Mouse (Mus musculus): ENCODE measurements at regions not wholly inside any gene's neighbourhood (a gene's known extent, or its start where the extent isn't known, plus 50 kb on each side); places are given as distances from the start of the nearest gene placed in this dataset.

DNA sequence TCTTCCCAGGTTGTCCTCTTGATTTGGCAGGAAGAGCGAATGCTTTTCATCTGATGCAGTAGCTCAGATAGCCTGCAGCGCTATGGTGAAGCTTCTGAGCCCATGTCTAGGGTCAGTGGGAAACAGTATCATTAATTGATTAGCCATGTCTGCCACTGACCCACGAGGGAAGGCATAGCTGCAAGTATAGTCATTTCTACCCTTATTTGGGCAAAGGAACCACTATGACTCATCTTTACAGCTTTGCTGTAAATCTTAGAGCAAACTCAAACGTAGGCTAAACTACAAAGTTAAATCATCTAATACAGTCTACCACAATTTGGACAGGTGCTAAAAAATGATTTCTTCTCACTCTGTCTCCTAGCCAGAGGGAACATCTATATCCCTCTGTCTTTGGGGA is 289.5 kb downstream of the Cbln1 start:
- TF ChIP-seq CTCF (IDR thresholded peaks at IDR 0.05; ENCODE audit: insufficient read depth, low read length) (no peak), POLR2A (IDR thresholded peaks at IDR 0.05; ENCODE audit: borderline replicate concordance, extremely low read depth, low read depth, low read length) (no peak)

Data from lung, adult 2 months (tissue).